Mouse (Mus musculus): ENCODE results near the gene Dntt. TPM values are rescaled to one million over a fixed set of nuclear protein-coding genes. Genes with fewer than 3 reads are reported as not detected.

Dntt gene
- polyA plus RNA-seq, 1 experiment from 2014 or later = 0.15 TPM

GRCm38 (mm10) chr19:41107530-41107929, 78.5 kb downstream of the Dntt start:
- Histone ChIP-seq H3K27me3 (ENCODE audit: insufficient read depth, low read length) (no peaks in the 10 kb centered on the region), H3K4me1 (ENCODE audit: insufficient read depth, low read length) (peaks cover 2% of the 10 kb centered on the region; the same call in 1 of the 2 replicates), H3K9ac (replicated peaks; ENCODE audit: low read length) (no peak overlapping the region), H3K4me2 (replicated peaks; ENCODE audit: low read depth, low read length) (no peak overlapping the region), H3K4me3 (ENCODE audit: low read length) (no peak overlapping the region), H3K36me3 (ENCODE audit: insufficient read depth, low read length) (no peaks in the 10 kb centered on the region), H3K9me3 (ENCODE audit: low read length) (no peaks in the 10 kb centered on the region), H3K27ac (ENCODE audit: low read length) (no peak overlapping the region)
- WGBS = 39% methylated on average over 8 of the region's 8 CpGs
- no peak for ATAC-seq (ENCODE audit: low FRiP score, low TSS enrichment)

DNA sequence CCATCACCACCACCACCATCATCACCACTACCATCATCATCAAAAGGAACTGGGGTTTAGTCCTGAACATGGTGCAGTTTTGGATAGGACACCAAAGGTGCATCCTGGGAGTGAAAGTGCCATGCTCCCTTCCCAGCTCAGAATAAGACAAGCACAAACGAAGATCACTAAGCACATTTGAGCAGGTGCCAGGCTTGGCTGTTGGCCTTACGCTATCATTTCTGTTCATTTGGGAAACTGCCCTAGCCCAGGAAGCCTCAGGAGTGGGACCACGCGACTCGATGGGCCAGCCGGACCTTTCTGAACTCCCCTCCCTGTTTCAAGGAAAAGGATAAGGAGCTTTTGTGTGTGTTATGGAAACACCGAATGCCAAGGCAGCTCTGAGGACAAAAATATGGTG, 79.6 kb downstream of the Dntt start:
- no peak overlapping the region for H3K4me3 ChIP-seq (ENCODE audit: low read length)
- no peak overlapping the region for H3K9ac ChIP-seq (replicated peaks; ENCODE audit: low read length)
- H3K36me3 ChIP-seq (ENCODE audit: insufficient read depth, low read length) = no peaks in the 10 kb centered on the region
- H3K4me2 ChIP-seq (replicated peaks; ENCODE audit: low read depth, low read length) = no peak overlapping the region
- no peak for ATAC-seq (ENCODE audit: low FRiP score, low TSS enrichment)
- H3K4me1 ChIP-seq (ENCODE audit: insufficient read depth, low read length) = peaks cover 8% of the 10 kb centered on the region; the same call in 1 of the 2 replicates
- H3K27ac ChIP-seq (ENCODE audit: low read length) = no peak overlapping the region
- 91% methylated on average over 7 of the region's 7 CpGs for WGBS
- no peaks in the 10 kb centered on the region for H3K9me3 ChIP-seq (ENCODE audit: low read length)
- H3K27me3 ChIP-seq (ENCODE audit: insufficient read depth, low read length) = no peaks in the 10 kb centered on the region

Other genes starting within 250 kb of the Dntt start
- gene Ccnj, start 198.0 kb upstream of the Dntt start, polyA plus RNA-seq (2015; fragmentation: Nextera tagmentation; extraction: Ambion mirVana) = 14.3 and 14.4 TPM in 2 replicates
- gene Zfp518a, start 134.6 kb upstream of the Dntt start, polyA plus RNA-seq (2015; fragmentation: Nextera tagmentation; extraction: Ambion mirVana) = 11.6 and 12.7 TPM in 2 replicates
- gene Blnk, start 34.7 kb upstream of the Dntt start, polyA plus RNA-seq (2015; fragmentation: Nextera tagmentation; extraction: Ambion mirVana) = 19.2 and 20.8 TPM in 2 replicates
- gene Opalin, start 47.8 kb downstream of the Dntt start, polyA plus RNA-seq (2015; fragmentation: Nextera tagmentation; extraction: Ambion mirVana) = not detected in 2 replicates
- 0.06 TPM in 1 of 2 replicates, not detected in the other for gene Tll2, start 177.6 kb downstream of the Dntt start, polyA plus RNA-seq (2015; fragmentation: Nextera tagmentation; extraction: Ambion mirVana)
- gene Tm9sf3, start 234.7 kb downstream of the Dntt start, polyA plus RNA-seq (2015; fragmentation: Nextera tagmentation; extraction: Ambion mirVana) = 138 and 146 TPM in 2 replicates

Data from kidney, embryonic 16.5 days (tissue).